Comparison of ENCODE assay signal across 26 mouse cellular contexts in genomic region chr6:115518352-115518751, GRCm38 (mm10). TPM values are rescaled to one million over a fixed set of nuclear protein-coding genes. Genes with fewer than 3 reads are reported as not detected.
DNase-seq lines count a peak whose midpoint lies in the region; ATAC-seq and TF ChIP-seq lines count a peak whose summit lies in the region.
"Had no signal": no experiment of that assay in that cellular context is flagged by ENCODE, and none has a peak within 500 bp of the region (broad histone marks: within the 10 kb centered on the region; RNA-seq: fewer than 3 reads in every experiment).

No protein-coding gene starts in this region.

- ATAC-seq in liver, embryonic 14.5 days (ENCODE audit: insufficient read depth), result peak; percentile 58
- peak; percentile 15 for ATAC-seq in megakaryocyte progenitor cell, adult 5-6 weeks (replicated peaks; ENCODE audit: poor library complexity)
- ATAC-seq: forebrain, embryonic 14.5 days; forebrain, postnatal 0 days had no signal

- TF ChIP-seq EP300 in liver, embryonic 14.5 days (IDR thresholded peaks at IDR 0.05; ENCODE audit: low read depth), result peak; percentile 41

- H3K9me3 ChIP-seq in liver, embryonic 14.5 days (ENCODE audit: control insufficient read depth, low read length), result no peaks in the 10 kb centered on the region
- H3K9me3 ChIP-seq: embryonic facial prominence, embryonic 12.5 days; embryonic facial prominence, embryonic 15.5 days; heart, embryonic 10.5 days; heart, embryonic 13.5 days; hindbrain, embryonic 12.5 days; hindbrain, embryonic 15.5 days had no signal

- H3K4me3 ChIP-seq in brown adipose tissue, adult 24 weeks (ENCODE audit: insufficient read depth, low read depth, low read length), result no peak overlapping the region
- H3K4me3 ChIP-seq in liver, embryonic 14.5 days (ENCODE audit: insufficient read depth in 1 of 2, low read depth in 2 of 2, low read length in 2 of 2), result no peak overlapping the region
- H3K4me3 ChIP-seq: embryonic facial prominence, embryonic 12.5 days; embryonic facial prominence, embryonic 15.5 days; gastrocnemius, adult 2 months; heart, embryonic 10.5 days; heart, embryonic 13.5 days; hindbrain, embryonic 12.5 days; hindbrain, embryonic 15.5 days had no signal

- peak overlapping the region; percentile 90 for H3K27ac ChIP-seq in brown adipose tissue, adult 24 weeks (replicated peaks; ENCODE audit: low read depth, low read length)
- no peak overlapping the region for H3K27ac ChIP-seq in liver, embryonic 14.5 days
- H3K27ac ChIP-seq: embryonic facial prominence, embryonic 12.5 days; embryonic facial prominence, embryonic 15.5 days; gastrocnemius, adult 2 months; heart, embryonic 10.5 days; heart, embryonic 13.5 days; hindbrain, embryonic 12.5 days; hindbrain, embryonic 15.5 days had no signal

- peaks cover 21% of the 10 kb centered on the region for H3K4me1 ChIP-seq in brown adipose tissue, adult 24 weeks (ENCODE audit: control insufficient read depth, insufficient read depth, insufficient read length, low read length)
- H3K4me1 ChIP-seq in liver, embryonic 14.5 days (replicated peaks; ENCODE audit: control insufficient read depth in 2 of 2, insufficient read depth in 2 of 2, low read length in 1 of 2), result peaks cover 0 to 17% of the 10 kb centered on the region in 2 experiments; a peak in 3 of 4 replicates
- H3K4me1 ChIP-seq: embryonic facial prominence, embryonic 12.5 days; hindbrain, embryonic 15.5 days had no signal

- H3K9ac ChIP-seq in liver, embryonic 14.5 days (replicated peaks), result no peak overlapping the region
- H3K9ac ChIP-seq: embryonic facial prominence, embryonic 12.5 days; embryonic facial prominence, embryonic 15.5 days; forebrain, postnatal 0 days; heart, embryonic 13.5 days; hindbrain, embryonic 12.5 days; hindbrain, embryonic 15.5 days had no signal

- 7% methylated on average over 2 of the region's 2 CpGs for WGBS in liver, embryonic 14.5 days (ENCODE audit: insufficient replicate concordance)

- H3K4me2 ChIP-seq in liver, embryonic 14.5 days (ENCODE audit: low read depth), result peak overlapping the region; percentile 2; the same call in 1 of the 2 replicates
- H3K4me2 ChIP-seq: embryonic facial prominence, embryonic 12.5 days; embryonic facial prominence, embryonic 15.5 days; heart, embryonic 13.5 days; hindbrain, embryonic 12.5 days; hindbrain, embryonic 15.5 days had no signal

- no peaks in the 10 kb centered on the region for H3K27me3 ChIP-seq in liver, embryonic 14.5 days (ENCODE audit: control insufficient read depth, insufficient read depth, low read length)
- H3K27me3 ChIP-seq: embryonic facial prominence, embryonic 12.5 days; embryonic facial prominence, embryonic 15.5 days; hindbrain, embryonic 12.5 days; hindbrain, embryonic 15.5 days had no signal

- no peaks in the 10 kb centered on the region for H3K36me3 ChIP-seq in liver, embryonic 14.5 days (replicated peaks; ENCODE audit: control insufficient read depth, insufficient read depth, low read depth)
- H3K36me3 ChIP-seq: embryonic facial prominence, embryonic 12.5 days; embryonic facial prominence, embryonic 15.5 days; heart, embryonic 10.5 days; heart, embryonic 13.5 days; hindbrain, embryonic 12.5 days; hindbrain, embryonic 15.5 days had no signal

- TF ChIP-seq CTCF in liver, embryonic 14.5 days (IDR thresholded peaks at IDR 0.05; ENCODE audit: low read depth), result no peak

- peak; percentile 78 for DNase-seq in 416B (ENCODE audit: low read depth)
- no peak for DNase-seq in liver, embryonic 14.5 days (ENCODE audit: low read depth in 3 of 3, low spot score in 3 of 3)
- no peak for DNase-seq in heart, adult 9 months (ENCODE audit: low spot score in 2 of 2)
- no peak for DNase-seq in kidney, postnatal 25 days
- DNase-seq in natural killer cell, adult 2 months (ENCODE audit: low spot score in 2 of 2), result no peak
- DNase-seq: adrenal gland, postnatal 10 days; adrenal gland, postnatal 36 days; cerebellum, adult 11 months; cerebellum, adult 2 months; cerebellum, adult 9-11 months; cerebellum, postnatal 25 days; forebrain, postnatal 0 days; gastrocnemius, adult 2 months; gastrocnemius, postnatal 14 days; heart, adult 11 months; heart, postnatal 14 days; heart, postnatal 4 days had no signal

RNA-seq across cellular contexts. Expression of gene Tsen2, which starts 26.1 kb away (rescaled TPM):
- polyA plus RNA-seq in brown adipose tissue, adult 24 weeks (2012; ENCODE audit: insufficient read depth, insufficient read length, missing spikeins), result 9.7 and 10.0 TPM in 2 replicates
- 3.9 and 4.7 TPM in 2 replicates for polyA plus RNA-seq in liver, embryonic 14.5 days (2012; rRNA removed)
- polyA plus RNA-seq in liver, embryonic 14.5 days (2014; fragmentation: Nextera tagmentation; extraction: Ambion mirVana), result 10.7 and 11.0 TPM in 2 replicates
- 12.9 and 15.2 TPM in 2 replicates for total RNA-seq in megakaryocyte progenitor cell, adult 5-6 weeks (2015)
- total RNA-seq in megakaryocyte progenitor cell, adult 5-6 weeks (2017), result 12.3 and 25.9 TPM in 2 replicates
